Mouse (Mus musculus) lung, adult 2 months (tissue): ENCODE data around the gene Rfwd3. TPM values are rescaled to one million over a fixed set of nuclear protein-coding genes. Genes with fewer than 3 reads are reported as not detected.
A peak's percentile ranks its signal among the peaks of the same experiment; 100 is the strongest.

ENCODE experiments used
- DNase-seq: peaks from one replicate; pipeline ENCODE4 v3.0.0; 2022
- H3K4me1 ChIP-seq: fragments of 200-500 bp; 2 replicates; pipeline ENCODE4 v1.6.1; 2011; ENCODE audit warnings: low read length; ENCODE audit not compliant: control insufficient read depth, insufficient read depth
- H3K4me3 ChIP-seq: fragments of 200-500 bp; replicated peaks from 2 replicates; pipeline ENCODE3; 2011; ENCODE audit warnings: low read depth, mild to moderate bottlenecking, control low read depth, low read length; ENCODE audit errors: extremely low read depth
- CTCF ChIP-seq: fragments of 200-500 bp; IDR thresholded peaks from 2 replicates; pipeline ENCODE4 v1.5.1; 2011; ENCODE audit warnings: mild to moderate bottlenecking, low read length, control low read depth; ENCODE audit not compliant: insufficient read depth
- POLR2A ChIP-seq: fragments of 200-500 bp; IDR thresholded peaks from 2 replicates; pipeline ENCODE4 v1.6.1; 2011; ENCODE audit warnings: low read depth, mild to moderate bottlenecking, control low read depth, low read length, borderline replicate concordance; ENCODE audit errors: extremely low read depth
- WGBS: fragments of 180-500 bp; shearing (Covaris S2); methylation state at CpG from one replicate; pipeline ENCODE4 v1.1.7; 2018; 5-methylcytosine and 5-hydroxymethylcytosine counted together
- polyA plus RNA-seq: library from polyadenylated mRNA; depleted of rRNA; stranded (reverse); fragments of >200 nt; gene quantifications from 2 replicates; pipeline ENCODE4 v1.2.3, GENCODE M21; 2012; rRNA removed

Gene Rfwd3
- polyA plus RNA-seq: 8.0 and 10.8 TPM in 2 replicates

DNA sequence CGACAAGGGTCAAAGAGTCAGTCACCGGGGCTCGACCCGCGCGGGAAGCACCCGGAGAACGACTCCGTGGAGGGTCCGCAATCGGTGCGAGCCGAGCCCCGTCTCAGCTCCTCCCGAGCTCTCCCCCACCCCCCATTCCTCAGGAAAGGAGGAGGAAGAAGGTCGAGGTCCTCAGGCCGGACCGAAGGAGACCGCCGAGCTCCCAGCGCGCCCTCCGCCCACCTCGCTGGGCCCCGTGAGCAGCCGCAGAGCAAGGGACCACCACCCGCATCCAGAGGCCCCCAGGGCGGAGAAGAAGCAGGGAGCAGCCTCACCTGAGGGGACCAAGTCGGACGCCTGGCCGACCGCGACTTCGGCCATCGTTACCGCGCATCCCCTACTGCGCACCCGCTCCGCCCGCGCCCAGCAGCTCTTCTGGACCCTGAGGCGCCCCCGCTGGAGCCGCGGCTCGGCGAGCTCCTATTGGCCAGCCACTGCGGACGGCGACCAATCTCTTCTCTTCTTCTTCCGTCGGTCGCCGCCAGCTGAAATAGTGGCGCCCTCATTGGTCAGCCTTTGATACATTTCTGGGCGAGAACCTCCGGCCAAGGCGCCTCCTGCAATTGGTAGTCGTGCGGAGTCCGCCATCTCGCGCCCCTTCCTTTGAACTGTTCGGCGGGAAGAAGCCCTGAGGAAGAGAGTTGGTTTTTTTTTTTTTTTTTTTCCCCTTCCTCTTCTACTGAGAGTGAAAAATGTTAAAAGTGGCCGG, at the start of gene Rfwd3:
Rfwd3 (minus strand) TSS at position 402 of the 748 bp plus-strand sequence.
- no peak for TF ChIP-seq CTCF
- peak; percentile 82; the same call in 1 of the 2 replicates for TF ChIP-seq POLR2A
- WGBS: under 1% methylated on average over 67 of the region's 67 CpGs
- no peaks in the 10 kb centered on the region for H3K4me1 ChIP-seq
- DNase-seq: peak; percentile 91
- peak within 1 kb of the TSS; percentile 96 for H3K4me3 ChIP-seq

- Histone ChIP-seq H3K4me3 (no peak overlapping the region), H3K4me1 (0 out of 2 replicates have a peak, but pooled peaks cover 3% of the 10 kb centered on the region)
- WGBS: 3% methylated on average over 5 of the region's 5 CpGs
- no peak for TF ChIP-seq POLR2A
- TF ChIP-seq CTCF: peak; percentile 100
- peak; percentile 78 for DNase-seq
Observed at GRCm38 (mm10) chr8:111343225-111343624, 43.2 kb upstream of the Rfwd3 start.

DNA sequence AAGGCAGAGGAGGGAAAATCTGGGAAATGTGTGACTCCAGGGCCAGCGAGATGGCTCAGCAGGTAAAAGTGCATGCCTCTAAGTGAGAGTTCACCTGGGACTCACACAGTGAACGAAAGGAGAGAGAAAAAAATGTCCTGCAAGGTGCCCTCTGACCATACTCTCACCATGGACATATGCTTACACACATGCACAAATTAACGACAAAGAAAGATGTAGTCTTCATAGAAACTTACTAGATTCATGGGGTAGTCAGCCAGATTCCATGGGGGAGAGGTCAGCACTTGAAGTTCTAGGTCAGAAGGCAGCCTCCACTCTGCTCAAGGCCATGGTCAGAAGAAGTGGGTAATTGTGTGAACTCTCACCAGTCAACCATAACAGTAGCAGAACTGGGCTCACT, 40.2 kb upstream of the Rfwd3 start:
- TF ChIP-seq CTCF (no peak), POLR2A (no peak)
- 73% methylated on average over 3 of the region's 3 CpGs for WGBS
- H3K4me3 ChIP-seq: no peak overlapping the region
- DNase-seq: no peak
- peaks cover 3% of the 10 kb centered on the region; the same call in 1 of the 2 replicates for H3K4me1 ChIP-seq

GRCm38 (mm10) chr8:111338370-111339208, 38.6 kb upstream of the Rfwd3 start:
- DNase-seq: peak; percentile 15
- H3K4me3 ChIP-seq: peak overlapping the region; percentile 85
- peaks cover 3% of the 10 kb centered on the region; the same call in 1 of the 2 replicates for H3K4me1 ChIP-seq
- TF ChIP-seq POLR2A (no peak), CTCF (no peak)
- 23% methylated on average over 12 of the region's 12 CpGs for WGBS

DNA sequence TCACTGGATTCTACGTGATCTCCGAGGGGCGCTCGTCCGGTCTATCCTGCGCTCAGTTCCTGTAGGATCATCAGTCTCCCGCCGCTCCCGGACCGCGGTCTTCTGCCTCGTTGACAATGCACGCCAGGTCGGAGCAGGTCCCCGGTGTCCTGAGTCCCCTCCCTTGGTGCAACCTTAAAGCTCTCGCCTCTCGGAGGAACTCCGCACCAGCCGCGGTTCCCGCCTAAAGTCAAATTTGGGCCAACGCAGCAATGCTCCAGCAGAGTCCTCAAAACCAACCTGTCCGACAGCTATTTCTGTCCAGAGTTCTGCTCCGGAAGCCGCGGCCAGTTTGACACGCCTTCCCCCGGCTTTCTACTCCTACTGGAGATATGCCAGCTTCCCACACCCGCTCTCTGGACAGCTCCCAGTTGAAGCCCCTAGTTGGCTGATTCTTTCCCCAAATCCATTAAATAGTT, 37.9 kb upstream of the Rfwd3 start, which contains the start of gene Mlkl:
Mlkl (minus strand) TSS at position 288 of the 458 bp plus-strand sequence.
- peak; percentile 55 for DNase-seq
- Histone ChIP-seq H3K4me3 (peak within 1 kb of the TSS; percentile 85), H3K4me1 (peaks cover 3% of the 10 kb centered on the region; the same call in 1 of the 2 replicates)
- under 1% methylated on average over 29 of the region's 29 CpGs for WGBS
- TF ChIP-seq CTCF: no peak
- 0 out of 2 replicates have a peak, but pooled peaks have one; percentile 9 for TF ChIP-seq POLR2A

GRCm38 (mm10) chr8:111337311-111337889, 37.4 kb upstream of the Rfwd3 start:
- 10% methylated on average over 17 of the region's 17 CpGs for WGBS
- TF ChIP-seq CTCF (no peak), POLR2A (no peak)
- no peak for DNase-seq
- H3K4me1 ChIP-seq: peaks cover 3% of the 10 kb centered on the region; the same call in 1 of the 2 replicates
- peak overlapping the region; percentile 85 for H3K4me3 ChIP-seq

- TF ChIP-seq CTCF (no peak), POLR2A (no peak)
- Histone ChIP-seq H3K4me3 (no peak overlapping the region), H3K4me1 (peaks cover 3% of the 10 kb centered on the region; the same call in 1 of the 2 replicates)
- DNase-seq: no peak
- WGBS: 82% methylated on average over 4 of the region's 4 CpGs
Observed at GRCm38 (mm10) chr8:111336692-111337091, 36.7 kb upstream of the Rfwd3 start.

GRCm38 (mm10) chr8:111325222-111325790, 25.3 kb upstream of the Rfwd3 start:
- H3K4me1 ChIP-seq: no peaks in the 10 kb centered on the region
- WGBS: 78% methylated on average over 6 of the region's 6 CpGs
- TF ChIP-seq POLR2A (no peak), CTCF (no peak)
- DNase-seq: no peak
- no peak overlapping the region for H3K4me3 ChIP-seq
